Mouse (Mus musculus) midbrain, embryonic 11.5 days (tissue): ENCODE results near the gene Kcnj1. TPM values are rescaled to one million over a fixed set of nuclear protein-coding genes. Genes with fewer than 3 reads are reported as not detected.

Source experiments
- ATAC-seq: fragments of 200-750 bp; cut with Nextera tagmentation; 2 replicates; pipeline ENCODE4 v1.8.0; 2017; ENCODE audit warnings: moderate TSS enrichment, moderate library complexity; ENCODE audit not compliant: low FRiP score
- DNase-seq: peaks from one replicate; pipeline ENCODE4 v3.0.0; 2015; ENCODE audit warnings: low spot score; ENCODE audit errors: missing footprints
- H3K27ac ChIP-seq: fragments of 300-500 bp; sonication (generic); 2 replicates; pipeline ENCODE4 v1.5.1; 2014; ENCODE audit warnings: low read depth, low read length
- H3K27me3 ChIP-seq: fragments of 300-500 bp; sonication (generic); 2 replicates; pipeline ENCODE4 v1.6.1; 2014; ENCODE audit warnings: mild to moderate bottlenecking, low read length, moderate library complexity, mixed read lengths; ENCODE audit not compliant: control insufficient read depth, insufficient read depth
- H3K36me3 ChIP-seq: fragments of 300-500 bp; sonication (generic); 2 replicates; pipeline ENCODE4 v1.6.1; 2014; ENCODE audit warnings: mild to moderate bottlenecking, low read length, moderate library complexity, mixed read lengths; ENCODE audit not compliant: control insufficient read depth, insufficient read depth
- H3K4me1 ChIP-seq: fragments of 300-500 bp; sonication (generic); 2 replicates; pipeline ENCODE4 v1.6.1; 2014; ENCODE audit warnings: low read length; ENCODE audit not compliant: control insufficient read depth, insufficient read depth
- H3K4me2 ChIP-seq: fragments of 300-500 bp; sonication (generic); 2 replicates; pipeline ENCODE4 v1.6.1; 2014; ENCODE audit warnings: mild to moderate bottlenecking, moderate library complexity
- H3K4me3 ChIP-seq: fragments of 300-500 bp; sonication (generic); 2 replicates; pipeline ENCODE4 v1.5.1; 2014; ENCODE audit warnings: low read depth, low read length
- H3K9ac ChIP-seq: fragments of 300-500 bp; sonication (generic); 2 replicates; pipeline ENCODE4 v1.6.1; 2014; ENCODE audit warnings: low read length
- H3K9me3 ChIP-seq: fragments of 300-500 bp; sonication (generic); 2 replicates; pipeline ENCODE4 v1.6.1; 2016; ENCODE audit warnings: low read length; ENCODE audit not compliant: control insufficient read depth
- WGBS: fragments of 180-500 bp; shearing (Covaris S2); extraction: QIAGEN DNeasy Blood & Tissue Kit; methylation state at CpG from one replicate; pipeline ENCODE4 v1.1.7; 2014; 5-methylcytosine and 5-hydroxymethylcytosine counted together
- polyA plus RNA-seq: library from polyadenylated mRNA; unstranded; fragments of >200 nt; fragmentation: Nextera tagmentation; extraction: Ambion mirVana; gene quantifications from 2 replicates; pipeline ENCODE4 v1.2.1, GENCODE M21; 2014

The Kcnj1 gene
- polyA plus RNA-seq, 1 experiment from 2014 or later = not detected

- H3K4me3 ChIP-seq = peak overlapping the region; percentile 38
- ATAC-seq (peak; percentile 28), DNase-seq (peak; percentile 92)
- H3K36me3 ChIP-seq = no peaks in the 10 kb centered on the region
- no peak overlapping the region for H3K27ac ChIP-seq
- H3K9ac ChIP-seq = peak overlapping the region; percentile 73
- peaks cover 10% of the 10 kb centered on the region for H3K27me3 ChIP-seq
- 9% methylated on average over 8 of the region's 8 CpGs for WGBS
- no peaks in the 10 kb centered on the region for H3K9me3 ChIP-seq
- H3K4me1 ChIP-seq = peaks cover 3% of the 10 kb centered on the region; the same call in 1 of the 2 replicates
- peak overlapping the region; percentile 82 for H3K4me2 ChIP-seq
Observed at GRCm38 (mm10) chr9:32408730-32409059, 36.4 kb downstream of the Kcnj1 start.

- H3K4me3 ChIP-seq = peak overlapping the region; percentile 38
- peaks cover 10% of the 10 kb centered on the region for H3K27me3 ChIP-seq
Observed at GRCm38 (mm10) chr9:32409060-32409961, 37.0 kb downstream of the Kcnj1 start.

GRCm38 (mm10) chr9:32410671-32411070 is 38.4 kb downstream of the Kcnj1 start:
- H3K27me3 ChIP-seq = peaks cover 10% of the 10 kb centered on the region
- peaks cover 9% of the 10 kb centered on the region for H3K4me1 ChIP-seq
- no peak overlapping the region for H3K4me3 ChIP-seq
- no peaks in the 10 kb centered on the region for H3K9me3 ChIP-seq
- DNase-seq (no peak), ATAC-seq (no peak)
- H3K9ac ChIP-seq = no peak overlapping the region
- no peaks in the 10 kb centered on the region for H3K36me3 ChIP-seq
- no peak overlapping the region for H3K4me2 ChIP-seq
- WGBS = 89% methylated on average over 5 of the region's 5 CpGs
- no peak overlapping the region for H3K27ac ChIP-seq

More at GRCm38 (mm10) chr9:32409060-32409961, 37.0 kb downstream of the Kcnj1 start:
- Histone ChIP-seq H3K9ac (peak overlapping the region; percentile 73), H3K9me3 (no peaks in the 10 kb centered on the region), H3K27ac (no peak overlapping the region), H3K36me3 (no peaks in the 10 kb centered on the region), H3K4me1 (peaks cover 3% of the 10 kb centered on the region; the same call in 1 of the 2 replicates), H3K4me2 (peak overlapping the region; percentile 82)
- 1% methylated on average over 47 of the region's 47 CpGs for WGBS
- DNase-seq = peak; percentile 95
- peak; percentile 72 for ATAC-seq

GRCm38 (mm10) chr9:32411507-32411906 is 39.2 kb downstream of the Kcnj1 start:
- peaks cover 9% of the 10 kb centered on the region for H3K4me1 ChIP-seq
- no peak overlapping the region for H3K4me2 ChIP-seq
- H3K9me3 ChIP-seq = no peaks in the 10 kb centered on the region
- DNase-seq (peak; percentile 80), ATAC-seq (no peak)
- peaks cover 10% of the 10 kb centered on the region for H3K27me3 ChIP-seq
- 88% methylated on average over 5 of the region's 5 CpGs for WGBS
- H3K36me3 ChIP-seq = no peaks in the 10 kb centered on the region
- H3K9ac ChIP-seq = no peak overlapping the region
- H3K4me3 ChIP-seq = no peak overlapping the region
- H3K27ac ChIP-seq = no peak overlapping the region

- no peak overlapping the region for H3K9ac ChIP-seq
- H3K4me3 ChIP-seq = no peak overlapping the region
- H3K27ac ChIP-seq = no peak overlapping the region
- no peak for DNase-seq
- H3K27me3 ChIP-seq = peaks cover 7% of the 10 kb centered on the region
- no peaks in the 10 kb centered on the region for H3K36me3 ChIP-seq
- WGBS = 77% methylated on average over 10 of the region's 10 CpGs
- H3K4me2 ChIP-seq = no peak overlapping the region
- no peaks in the 10 kb centered on the region for H3K9me3 ChIP-seq
- peaks cover 9% of the 10 kb centered on the region for H3K4me1 ChIP-seq
- no peak for ATAC-seq
Observed at GRCm38 (mm10) chr9:32412836-32413580, 40.7 kb downstream of the Kcnj1 start.

- H3K36me3 ChIP-seq = no peaks in the 10 kb centered on the region
- no peaks in the 10 kb centered on the region for H3K9me3 ChIP-seq
- H3K4me1 ChIP-seq = peaks cover 6% of the 10 kb centered on the region
- H3K9ac ChIP-seq = no peak overlapping the region
- DNase-seq (no peak), ATAC-seq (no peak)
- H3K27ac ChIP-seq = no peak overlapping the region
- peaks cover 2% of the 10 kb centered on the region; the same call in 1 of the 2 replicates for H3K27me3 ChIP-seq
- H3K4me2 ChIP-seq = no peak overlapping the region
- no peak overlapping the region for H3K4me3 ChIP-seq
- 28% methylated on average over 1 of the region's 1 CpGs for WGBS
Observed at GRCm38 (mm10) chr9:32414956-32415355, 42.7 kb downstream of the Kcnj1 start.

- DNase-seq = no peak
- 88% methylated on average over 3 of the region's 3 CpGs for WGBS
- Histone ChIP-seq H3K4me1 (peaks cover 6% of the 10 kb centered on the region), H3K4me3 (no peak overlapping the region), H3K36me3 (no peaks in the 10 kb centered on the region), H3K9me3 (no peaks in the 10 kb centered on the region), H3K4me2 (no peak overlapping the region), H3K9ac (no peak overlapping the region), H3K27ac (no peak overlapping the region), H3K27me3 (no peaks in the 10 kb centered on the region)
- ATAC-seq = no peak
Observed at GRCm38 (mm10) chr9:32415952-32416351, 43.7 kb downstream of the Kcnj1 start.

- no peak for ATAC-seq
- no peak for DNase-seq
- H3K27me3 ChIP-seq = no peaks in the 10 kb centered on the region
Observed at GRCm38 (mm10) chr9:32417466-32418116, 45.3 kb downstream of the Kcnj1 start.

More at GRCm38 (mm10) chr9:32417466-32418116, 45.3 kb downstream of the Kcnj1 start:
- 41% methylated on average over 8 of the region's 8 CpGs for WGBS
- H3K4me1 ChIP-seq = peaks cover 6% of the 10 kb centered on the region
- H3K4me3 ChIP-seq = no peak overlapping the region
- H3K9ac ChIP-seq = no peak overlapping the region
- H3K4me2 ChIP-seq = no peak overlapping the region
- H3K36me3 ChIP-seq = no peaks in the 10 kb centered on the region
- H3K27ac ChIP-seq = no peak overlapping the region
- no peaks in the 10 kb centered on the region for H3K9me3 ChIP-seq
